Mouse (Mus musculus) lung, embryonic 14.5 days (tissue): ENCODE results near the gene Cstb. TPM values are rescaled to one million over a fixed set of nuclear protein-coding genes. Genes with fewer than 3 reads are reported as not detected.
"Not testable (repeated sequence)": the region's sequence is repeated elsewhere in the genome, so short reads cannot be mapped to it uniquely, and the experiment has no call there.

Experiments
- ATAC-seq: fragments of 200-750 bp; cut with Nextera tagmentation; 2 replicates; pipeline ENCODE4 v1.8.0; 2017; ENCODE audit warnings: mild to moderate bottlenecking, moderate TSS enrichment, moderate library complexity; ENCODE audit not compliant: insufficient read depth
- DNase-seq: peaks from one replicate; pipeline ENCODE4 v3.0.0-alpha.2; 2015
- H3K27ac ChIP-seq: fragments of 300-500 bp; sonication (generic); 2 replicates; pipeline ENCODE4 v1.5.1; 2014; ENCODE audit warnings: low read depth, mild to moderate bottlenecking, moderate library complexity
- H3K27me3 ChIP-seq: fragments of 300-500 bp; sonication (generic); 2 replicates; pipeline ENCODE4 v1.6.1; 2014; ENCODE audit warnings: low read length, control low read depth; ENCODE audit not compliant: insufficient read depth
- H3K36me3 ChIP-seq: fragments of 300-500 bp; sonication (generic); 2 replicates; pipeline ENCODE4 v1.6.1; 2014; ENCODE audit warnings: control low read depth; ENCODE audit not compliant: insufficient read depth
- H3K4me1 ChIP-seq: fragments of 300-500 bp; sonication (generic); 2 replicates; pipeline ENCODE4 v1.6.1; 2014; ENCODE audit warnings: antibody characterized with exemption, control low read depth; ENCODE audit not compliant: insufficient read depth
- H3K4me2 ChIP-seq: fragments of 300-500 bp; sonication (generic); 2 replicates; pipeline ENCODE4 v1.6.1; 2014; ENCODE audit warnings: mild to moderate bottlenecking
- H3K4me3 ChIP-seq: fragments of 300-500 bp; sonication (generic); 2 replicates; pipeline ENCODE4 v1.5.1; 2014; ENCODE audit warnings: low read depth, low read length
- H3K9ac ChIP-seq: fragments of 300-500 bp; sonication (generic); 2 replicates; pipeline ENCODE4 v1.6.1; 2014
- H3K9me3 ChIP-seq: fragments of 300-500 bp; sonication (generic); 2 replicates; pipeline ENCODE4 v1.6.1; 2016; ENCODE audit warnings: low read depth, low read length, control low read depth
- CTCF ChIP-seq: IDR thresholded peaks from 2 replicates; pipeline ENCODE4 v1.5.1; 2016; ENCODE audit warnings: antibody characterized with exemption, low read depth
- WGBS: fragments of 180-500 bp; shearing (Covaris S2); extraction: QIAGEN DNeasy Blood & Tissue Kit; methylation state at CpG from one replicate; pipeline ENCODE4 v1.1.7; 2014; 5-methylcytosine and 5-hydroxymethylcytosine counted together
- polyA plus RNA-seq: library from polyadenylated mRNA; unstranded; fragments of >200 nt; fragmentation: Nextera tagmentation; extraction: Ambion mirVana; gene quantifications from 2 replicates; pipeline ENCODE4 v1.2.1, GENCODE M21; 2014

The Cstb gene
- polyA plus RNA-seq, 1 experiment from 2014 or later, result 201 TPM

GRCm38 (mm10) chr10:78406152-78406551 lies 19.3 kb upstream of the Cstb start:
- no peak overlapping the region for H3K9ac ChIP-seq
- ATAC-seq (no peak), DNase-seq (no peak)
- H3K36me3 ChIP-seq, result peaks cover 97% of the 10 kb centered on the region
- no peak overlapping the region for H3K4me2 ChIP-seq
- TF ChIP-seq CTCF, result no peak
- no peaks in the 10 kb centered on the region for H3K9me3 ChIP-seq
- H3K4me1 ChIP-seq, result no peaks in the 10 kb centered on the region
- 86% methylated on average over 6 of the region's 6 CpGs for WGBS
- no peaks in the 10 kb centered on the region for H3K27me3 ChIP-seq
- H3K27ac ChIP-seq, result no peak overlapping the region
- H3K4me3 ChIP-seq, result no peak overlapping the region

- TF ChIP-seq CTCF, result no peak
- no peaks in the 10 kb centered on the region for H3K9me3 ChIP-seq
- WGBS, result 93% methylated on average over 4 of the region's 4 CpGs
- H3K36me3 ChIP-seq, result peaks cover 87% of the 10 kb centered on the region
- no peaks in the 10 kb centered on the region for H3K4me1 ChIP-seq
- no peak overlapping the region for H3K4me3 ChIP-seq
- ATAC-seq (no peak), DNase-seq (no peak)
- H3K27me3 ChIP-seq, result no peaks in the 10 kb centered on the region
- H3K9ac ChIP-seq, result no peak overlapping the region
- H3K4me2 ChIP-seq, result no peak overlapping the region
- H3K27ac ChIP-seq, result no peak overlapping the region
Observed at GRCm38 (mm10) chr10:78407132-78407531, 18.3 kb upstream of the Cstb start.

- H3K27me3 ChIP-seq, result no peaks in the 10 kb centered on the region
- no peak for TF ChIP-seq CTCF
- no peak overlapping the region for H3K4me2 ChIP-seq
- no peak for ATAC-seq
- H3K27ac ChIP-seq, result no peak overlapping the region
- DNase-seq, result no peak
- WGBS, result 81% methylated on average over 9 of the region's 9 CpGs
- H3K36me3 ChIP-seq, result peaks cover 66% of the 10 kb centered on the region
- no peak overlapping the region for H3K9ac ChIP-seq
- H3K4me3 ChIP-seq, result no peak overlapping the region
- H3K9me3 ChIP-seq, result no peaks in the 10 kb centered on the region
- H3K4me1 ChIP-seq, result no peaks in the 10 kb centered on the region
Observed at GRCm38 (mm10) chr10:78409035-78409788, 16.3 kb upstream of the Cstb start.

GRCm38 (mm10) chr10:78411851-78412250 lies 13.6 kb upstream of the Cstb start:
- H3K9me3 ChIP-seq, result no peaks in the 10 kb centered on the region
- peak overlapping the region; percentile 86 for H3K4me2 ChIP-seq
- peak overlapping the region; percentile 91 for H3K9ac ChIP-seq
- WGBS, result 10% methylated on average over 8 of the region's 8 CpGs
- H3K27ac ChIP-seq, result 0 out of 2 replicates have a peak overlapping the region, but pooled peaks have one; percentile 84
- H3K4me1 ChIP-seq, result no peaks in the 10 kb centered on the region
- no peak for TF ChIP-seq CTCF
- ATAC-seq (0 out of 2 replicates have a peak, but pooled peaks have one; percentile 7), DNase-seq (no peak)
- peaks cover 41% of the 10 kb centered on the region for H3K36me3 ChIP-seq
- no peaks in the 10 kb centered on the region for H3K27me3 ChIP-seq
- H3K4me3 ChIP-seq, result peak overlapping the region; percentile 94

GRCm38 (mm10) chr10:78412319-78413151 lies 12.9 kb upstream of the Cstb start, which contains the start of gene Rrp1:
Gene Rrp1, minus strand, starts transcription at chr10:78413043.
- peak; percentile 98 for DNase-seq
- H3K4me3 ChIP-seq, result peak within 1 kb of the TSS; percentile 94
- no peaks in the 10 kb centered on the region for H3K27me3 ChIP-seq
- ATAC-seq, result peak; percentile 93
- no peaks in the 10 kb centered on the region for H3K4me1 ChIP-seq
- H3K36me3 ChIP-seq, result peaks cover 34% of the 10 kb centered on the region
- H3K9me3 ChIP-seq, result no peaks in the 10 kb centered on the region
- H3K27ac ChIP-seq, result peak within 1 kb of the TSS; percentile 84
- WGBS, result under 1% methylated on average over 70 of the region's 70 CpGs
- H3K4me2 ChIP-seq, result peak within 1 kb of the TSS; percentile 86
- TF ChIP-seq CTCF, result peak; percentile 100
- H3K9ac ChIP-seq, result peak within 1 kb of the TSS; percentile 91

- no peak overlapping the region for H3K27ac ChIP-seq
- WGBS, result 44% methylated on average over 7 of the region's 7 CpGs
- ATAC-seq (no peak), DNase-seq (no peak)
- peak overlapping the region; percentile 86 for H3K4me2 ChIP-seq
- TF ChIP-seq CTCF, result no peak
- no peaks in the 10 kb centered on the region for H3K9me3 ChIP-seq
- peak overlapping the region; percentile 91 for H3K9ac ChIP-seq
- H3K4me3 ChIP-seq, result peak overlapping the region; percentile 94
- no peaks in the 10 kb centered on the region for H3K27me3 ChIP-seq
- H3K36me3 ChIP-seq, result peaks cover 28% of the 10 kb centered on the region
- H3K4me1 ChIP-seq, result no peaks in the 10 kb centered on the region
Observed at GRCm38 (mm10) chr10:78413152-78413520, 12.3 kb upstream of the Cstb start.

GRCm38 (mm10) chr10:78414936-78415335 lies 10.5 kb upstream of the Cstb start:
- ATAC-seq, H3K9me3 ChIP-seq, DNase-seq, H3K4me2 ChIP-seq, H3K4me3 ChIP-seq, H3K27ac ChIP-seq, H3K9ac ChIP-seq, H3K4me1 ChIP-seq, H3K27me3 ChIP-seq: not testable (repeated sequence)
- WGBS, result 80% methylated on average over 3 of the region's 4 CpGs
- H3K36me3 ChIP-seq, result peaks cover 10% of the 10 kb centered on the region
